Mouse (Mus musculus) heart, postnatal 0 days (tissue): Measurements from ENCODE around the gene Tars2. TPM values are rescaled to one million over a fixed set of nuclear protein-coding genes. Genes with fewer than 3 reads are reported as not detected.

ENCODE experiments used
- ATAC-seq: fragments of 200-750 bp; cut with Nextera tagmentation; 2 replicates; pipeline ENCODE4 v1.8.0; 2017; ENCODE audit warnings: low read depth, moderate number of reproducible peaks, moderate library complexity; ENCODE audit not compliant: insufficient read depth
- DNase-seq: peaks from one replicate; pipeline ENCODE4 v3.0.0-alpha.2; 2016; ENCODE audit warnings: low spot score
- H3K27ac ChIP-seq: fragments of 300-500 bp; sonication (generic); 2 replicates; pipeline ENCODE4 v1.5.1; 2014; ENCODE audit warnings: low read depth, mild to moderate bottlenecking
- H3K27me3 ChIP-seq: fragments of 300-500 bp; sonication (generic); 2 replicates; pipeline ENCODE4 v1.6.1; 2014; ENCODE audit warnings: low read length, mixed read lengths; ENCODE audit not compliant: control insufficient read depth, insufficient read depth
- H3K36me3 ChIP-seq: fragments of 300-500 bp; sonication (generic); replicated peaks from 2 replicates; pipeline ENCODE4 v1.6.1; 2014; ENCODE audit warnings: low read length, mixed read lengths; ENCODE audit not compliant: control insufficient read depth, insufficient read depth
- H3K4me1 ChIP-seq: fragments of 300-500 bp; sonication (generic); 2 replicates; pipeline ENCODE4 v1.6.1; 2014; ENCODE audit warnings: antibody characterized with exemption; ENCODE audit not compliant: control insufficient read depth, insufficient read depth
- H3K4me2 ChIP-seq: fragments of 300-500 bp; sonication (generic); 2 replicates; pipeline ENCODE4 v1.6.1; 2014; ENCODE audit warnings: low read depth, mild to moderate bottlenecking, low read length, moderate library complexity
- H3K4me3 ChIP-seq: fragments of 300-500 bp; sonication (generic); 2 replicates; pipeline ENCODE4 v1.5.1; 2014; ENCODE audit warnings: low read depth, low read length
- H3K9ac ChIP-seq: fragments of 300-500 bp; sonication (generic); replicated peaks from 2 replicates; pipeline ENCODE4 v1.6.1; 2014; ENCODE audit warnings: low read depth, low read length, mixed read lengths
- H3K9me3 ChIP-seq: fragments of 300-500 bp; sonication (generic); replicated peaks from 2 replicates; pipeline ENCODE4 v1.6.1; 2016; ENCODE audit warnings: low read length; ENCODE audit not compliant: control insufficient read depth
- CTCF ChIP-seq: IDR thresholded peaks from 2 replicates; pipeline ENCODE4 v1.5.1; 2016; ENCODE audit warnings: antibody characterized with exemption, control low read depth, low read depth
- EP300 ChIP-seq: IDR thresholded peaks from 2 replicates; pipeline ENCODE4 v1.6.1; 2016; ENCODE audit warnings: antibody characterized with exemption, low read depth
- WGBS: fragments of 180-500 bp; shearing (Covaris S2); extraction: QIAGEN DNeasy Blood & Tissue Kit; methylation state at CpG from one replicate; pipeline ENCODE4 v1.1.7; 2014; 5-methylcytosine and 5-hydroxymethylcytosine counted together
- polyA plus RNA-seq: library from polyadenylated mRNA; unstranded; fragments of >200 nt; fragmentation: Nextera tagmentation; extraction: Ambion mirVana; gene quantifications from 2 replicates; pipeline ENCODE4 v1.2.1, GENCODE M21; 2015
- total RNA-seq: library from RNA; depleted of rRNA; stranded (reverse); fragments of >200 nt; gene quantifications from 2 replicates; pipeline ENCODE4 v1.2.3, GENCODE M21; 2014; ENCODE audit warnings: low replicate concordance

The Tars2 gene
- total and polyA plus RNA-seq, 2 experiments from 2014 or later: 30.0 to 43.5 TPM

DNA sequence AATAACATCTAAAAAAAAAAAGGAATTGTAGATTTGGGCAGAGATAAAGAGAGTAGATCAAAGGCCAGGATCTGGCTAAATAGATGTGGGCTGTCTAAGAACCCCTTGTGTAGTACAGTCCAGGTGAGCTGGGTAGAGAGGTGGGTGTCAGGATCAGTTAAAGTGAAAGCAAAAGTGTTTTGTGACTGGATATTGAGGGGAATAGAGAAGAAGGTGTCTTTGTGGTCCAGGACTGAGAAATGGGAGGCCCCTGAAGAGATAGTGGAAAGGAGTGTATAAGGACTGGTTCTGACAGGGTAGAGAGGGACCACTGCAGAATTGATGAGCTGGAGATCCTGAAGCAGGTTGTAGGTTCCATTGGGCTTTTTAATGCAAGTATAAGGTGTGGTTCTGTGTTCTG, 50.0 kb downstream of the Tars2 start:
- Histone ChIP-seq H3K4me2 (no peak overlapping the region), H3K9me3 (no peaks in the 10 kb centered on the region), H3K36me3 (no peaks in the 10 kb centered on the region), H3K27ac (no peak overlapping the region), H3K27me3 (no peaks in the 10 kb centered on the region), H3K4me1 (no peaks in the 10 kb centered on the region), H3K9ac (no peak overlapping the region), H3K4me3 (no peak overlapping the region)
- ATAC-seq: no peak
- no peak for DNase-seq
- no peak for TF ChIP-seq CTCF
- TF ChIP-seq EP300: no peak

DNA sequence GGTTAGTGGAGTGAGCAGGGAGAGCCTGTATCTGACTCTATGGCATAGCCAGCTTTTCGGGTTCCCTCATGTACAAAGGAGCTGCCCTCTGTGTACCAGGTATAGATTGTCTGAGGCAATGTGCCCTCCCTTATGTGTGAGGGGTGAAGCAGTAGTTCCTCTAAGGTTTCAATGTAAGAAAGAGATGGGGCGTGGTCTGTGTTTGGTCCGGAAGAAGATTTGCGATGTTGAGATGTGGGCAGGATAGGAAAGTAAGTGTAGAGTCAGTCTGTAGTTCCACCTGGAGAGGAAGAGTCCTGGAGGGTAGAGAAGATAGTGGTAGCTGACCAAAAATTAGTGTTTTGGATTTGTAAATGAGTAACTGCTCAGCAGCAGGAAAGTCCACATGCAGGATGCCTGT, 51.0 kb downstream of the Tars2 start:
- H3K4me3 ChIP-seq: no peak overlapping the region
- no peak for DNase-seq
- H3K27ac ChIP-seq: no peak overlapping the region
- no peaks in the 10 kb centered on the region for H3K27me3 ChIP-seq
- no peak overlapping the region for H3K9ac ChIP-seq
- WGBS: 93% methylated on average over 4 of the region's 4 CpGs
- no peaks in the 10 kb centered on the region for H3K9me3 ChIP-seq
- no peak overlapping the region for H3K4me2 ChIP-seq
- no peak for ATAC-seq
- H3K4me1 ChIP-seq: no peaks in the 10 kb centered on the region
- H3K36me3 ChIP-seq: no peaks in the 10 kb centered on the region
- TF ChIP-seq EP300 (no peak), CTCF (no peak)

DNA sequence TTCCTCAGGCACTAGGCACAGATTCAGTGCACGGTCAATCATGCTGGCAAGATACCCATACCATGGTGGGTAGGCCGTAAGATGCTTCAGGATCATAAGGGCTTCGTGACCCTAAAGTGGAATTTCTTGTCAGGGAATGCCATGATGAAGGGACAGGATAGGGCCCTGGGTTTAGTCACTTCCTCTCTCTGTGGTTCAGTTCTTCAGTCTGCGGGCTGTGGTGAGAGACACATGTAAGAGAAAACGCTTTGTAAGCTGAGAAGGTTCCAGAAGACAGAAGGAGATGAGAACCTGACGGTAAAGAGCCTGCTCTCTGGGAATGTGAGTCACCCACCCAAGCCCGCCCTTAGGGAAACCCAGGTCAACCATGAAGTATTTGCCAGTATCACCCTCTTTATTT, 52.5 kb downstream of the Tars2 start:
- WGBS: 83% methylated on average over 7 of the region's 7 CpGs
- TF ChIP-seq EP300 (no peak), CTCF (no peak)
- ATAC-seq: no peak

DNA sequence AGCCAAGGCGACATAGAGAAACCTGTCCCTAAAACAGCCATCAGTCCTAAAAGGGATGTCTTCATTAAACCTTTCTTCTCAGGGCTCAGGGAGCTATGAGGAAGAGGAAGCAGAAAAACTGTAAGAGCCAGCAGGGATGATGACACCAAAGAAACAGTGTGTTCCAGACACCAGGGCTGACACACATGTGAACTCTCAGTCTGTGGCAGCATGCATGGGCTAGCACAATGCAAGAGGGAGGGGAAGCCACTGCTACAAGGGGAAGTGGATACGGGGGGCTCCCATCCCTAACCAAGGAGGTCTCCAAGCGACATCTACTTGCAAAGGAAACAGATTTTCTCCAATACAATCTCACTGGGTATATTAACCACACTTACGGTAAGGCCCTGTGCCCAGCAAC, 53.7 kb downstream of the Tars2 start:
- Histone ChIP-seq H3K27me3 (no peaks in the 10 kb centered on the region), H3K36me3 (no peaks in the 10 kb centered on the region), H3K4me2 (no peak overlapping the region), H3K9ac (no peak overlapping the region), H3K4me3 (no peak overlapping the region), H3K27ac (no peak overlapping the region), H3K4me1 (peaks cover 8% of the 10 kb centered on the region), H3K9me3 (no peaks in the 10 kb centered on the region)
- TF ChIP-seq CTCF: no peak
- TF ChIP-seq EP300: no peak
- no peak for ATAC-seq
- WGBS: 88% methylated on average over 4 of the region's 4 CpGs
- DNase-seq: no peak

More for the DNA sequence above, 52.5 kb downstream of the Tars2 start:
- H3K9ac ChIP-seq: no peak overlapping the region
- H3K4me3 ChIP-seq: no peak overlapping the region
- no peaks in the 10 kb centered on the region for H3K4me1 ChIP-seq
- H3K9me3 ChIP-seq: no peaks in the 10 kb centered on the region
- no peaks in the 10 kb centered on the region for H3K36me3 ChIP-seq
- DNase-seq: no peak
- H3K27ac ChIP-seq: no peak overlapping the region
- H3K4me2 ChIP-seq: no peak overlapping the region
- H3K27me3 ChIP-seq: no peaks in the 10 kb centered on the region

DNA sequence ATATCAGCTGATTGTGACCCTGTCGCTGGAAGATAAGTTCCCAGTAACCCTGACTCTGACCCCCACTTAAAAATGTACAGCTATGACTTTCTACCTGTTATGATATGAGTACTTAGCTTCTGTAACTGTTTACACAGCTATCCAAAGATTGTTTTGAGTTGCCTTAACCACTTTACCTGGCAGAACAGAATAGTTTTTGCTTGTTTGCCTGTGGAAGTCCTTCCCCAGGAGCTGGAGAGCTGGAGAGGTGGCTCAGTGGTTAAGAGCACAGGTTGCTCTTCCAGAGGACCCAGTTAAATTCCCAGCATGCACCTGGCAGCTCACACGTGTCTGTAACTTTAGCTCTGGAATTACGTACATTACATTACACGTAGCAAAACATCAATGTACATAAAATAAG, 55.4 kb downstream of the Tars2 start:
- no peak for ATAC-seq

DNA sequence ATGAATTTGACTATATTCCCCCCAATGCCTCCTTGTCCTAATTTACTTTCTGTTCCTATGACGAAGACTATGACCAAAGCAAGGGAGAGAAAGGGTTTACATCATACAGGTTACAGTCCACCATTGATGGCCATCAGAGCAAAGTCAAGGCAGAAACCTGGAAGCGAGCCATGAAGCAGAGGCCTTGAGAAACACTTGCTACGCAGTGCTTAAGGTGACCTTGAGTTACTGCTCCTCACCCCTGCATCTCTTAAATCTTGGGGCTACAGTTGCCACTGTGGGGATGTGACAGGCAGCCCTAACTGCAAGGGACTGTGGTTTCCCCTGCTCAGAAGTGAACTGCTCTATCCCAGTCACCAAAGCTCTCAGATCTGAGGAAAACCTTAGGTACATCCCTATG, 56.7 kb downstream of the Tars2 start:
- Histone ChIP-seq H3K9me3 (no peaks in the 10 kb centered on the region), H3K27ac (no peak overlapping the region), H3K4me1 (peaks cover 19% of the 10 kb centered on the region), H3K4me3 (no peak overlapping the region), H3K4me2 (no peak overlapping the region), H3K9ac (no peak overlapping the region), H3K36me3 (no peaks in the 10 kb centered on the region), H3K27me3 (no peaks in the 10 kb centered on the region)
- 84% methylated on average over 3 of the region's 3 CpGs for WGBS
- TF ChIP-seq CTCF (no peak), EP300 (no peak)
- no peak for DNase-seq
- ATAC-seq: no peak

More for the DNA sequence above, 55.4 kb downstream of the Tars2 start:
- Histone ChIP-seq H3K4me2 (no peak overlapping the region), H3K9ac (no peak overlapping the region), H3K27me3 (no peaks in the 10 kb centered on the region), H3K9me3 (no peaks in the 10 kb centered on the region), H3K4me1 (peaks cover 19% of the 10 kb centered on the region), H3K36me3 (no peaks in the 10 kb centered on the region), H3K27ac (no peak overlapping the region), H3K4me3 (no peak overlapping the region)
- WGBS: 83% methylated on average over 4 of the region's 4 CpGs
- TF ChIP-seq CTCF: no peak
- no peak for TF ChIP-seq EP300
- DNase-seq: no peak
